Mouse (Mus musculus) heart, embryonic 10.5 days (tissue): Measurements from ENCODE around the gene Atf7. TPM values are rescaled to one million over a fixed set of nuclear protein-coding genes. Genes with fewer than 3 reads are reported as not detected.
A peak's percentile ranks its signal among the peaks of the same experiment; 100 is the strongest.

Source experiments
- DNase-seq: peaks from one replicate; pipeline ENCODE4 v3.0.0-alpha.2; 2017; ENCODE audit warnings: low spot score
- H3K27ac ChIP-seq: fragments of 300-500 bp; sonication (generic); 2 replicates; pipeline ENCODE4 v1.5.1; 2016; ENCODE audit warnings: mild to moderate bottlenecking
- H3K27me3 ChIP-seq: fragments of 300-500 bp; sonication (generic); 2 replicates; pipeline ENCODE4 v1.6.1; 2016; ENCODE audit warnings: mild to moderate bottlenecking; ENCODE audit not compliant: poor library complexity, insufficient read depth, severe bottlenecking
- H3K36me3 ChIP-seq: fragments of 300-500 bp; sonication (generic); 2 replicates; pipeline ENCODE4 v1.6.1; 2016; ENCODE audit warnings: mild to moderate bottlenecking, moderate library complexity
- H3K4me1 ChIP-seq: fragments of 300-500 bp; sonication (generic); 2 replicates; pipeline ENCODE4 v1.6.1; 2016; ENCODE audit warnings: mild to moderate bottlenecking
- H3K4me3 ChIP-seq: fragments of 300-500 bp; sonication (generic); 2 replicates; pipeline ENCODE4 v1.5.1; 2016; ENCODE audit warnings: mild to moderate bottlenecking, moderate library complexity
- H3K9me3 ChIP-seq: fragments of 300-500 bp; sonication (generic); 2 replicates; pipeline ENCODE4 v1.6.1; 2016; ENCODE audit warnings: mild to moderate bottlenecking, moderate library complexity
- WGBS: fragments of 180-500 bp; shearing (Covaris S2); methylation state at CpG from one replicate; pipeline ENCODE4 v1.1.7; 2016; 5-methylcytosine and 5-hydroxymethylcytosine counted together
- polyA plus RNA-seq: library from polyadenylated mRNA; unstranded; fragments of >200 nt; fragmentation: Nextera tagmentation; extraction: Ambion mirVana; gene quantifications from 2 replicates; pipeline ENCODE4 v1.2.1, GENCODE M21; 2016

The Atf7 gene
- polyA plus RNA-seq, 1 experiment from 2014 or later: 24.3 TPM

DNA sequence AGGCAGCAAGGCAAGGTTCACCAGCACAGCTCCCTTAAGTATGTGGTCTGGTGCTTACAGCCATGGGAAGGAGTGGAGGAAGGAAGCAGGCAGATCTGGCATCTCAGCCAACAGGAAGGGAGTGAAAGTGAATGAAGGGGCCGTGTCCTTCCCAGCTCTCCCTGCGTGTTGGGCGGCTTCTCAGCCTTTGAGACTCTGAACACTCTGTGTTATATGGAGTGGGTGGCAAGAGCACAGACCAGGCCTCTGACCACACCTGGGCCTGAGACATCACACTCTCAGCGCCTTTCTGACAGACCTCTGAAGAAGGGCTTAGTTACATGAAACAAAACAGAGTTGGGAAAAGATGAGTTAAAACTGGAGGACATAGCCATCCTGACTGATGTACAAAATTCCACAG is 94.7 kb downstream of the Atf7 start:
- Histone ChIP-seq H3K4me1 (no peaks in the 10 kb centered on the region), H3K27ac (no peak overlapping the region), H3K4me3 (no peak overlapping the region), H3K36me3 (peaks cover 76% of the 10 kb centered on the region), H3K9me3 (no peaks in the 10 kb centered on the region), H3K27me3 (no peaks in the 10 kb centered on the region)
- WGBS: 79% methylated on average over 4 of the region's 4 CpGs
- DNase-seq: peak; percentile 60

DNA sequence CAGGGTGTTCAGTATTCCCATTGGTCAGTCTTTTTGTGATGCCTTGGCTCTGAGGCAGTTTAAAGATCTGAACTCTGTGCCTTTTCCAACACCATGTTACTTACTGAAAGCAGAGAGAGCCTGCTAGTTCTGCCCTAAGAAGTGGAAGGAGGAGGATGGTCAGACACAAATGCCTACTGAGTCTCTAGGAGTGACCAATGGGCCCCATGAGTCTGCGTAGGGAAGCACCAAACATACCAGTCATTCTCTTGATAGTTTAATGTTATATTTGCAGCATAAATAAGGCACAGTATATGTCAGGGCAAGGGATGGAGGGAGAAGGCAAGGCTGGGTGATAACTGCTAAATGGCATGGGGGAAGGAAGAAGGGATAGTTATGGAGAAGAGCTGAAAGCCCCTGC is 96.9 kb downstream of the Atf7 start:
- no peak for DNase-seq
- Histone ChIP-seq H3K4me1 (0 out of 2 replicates have a peak, but pooled peaks cover 2% of the 10 kb centered on the region), H3K9me3 (no peaks in the 10 kb centered on the region), H3K27me3 (no peaks in the 10 kb centered on the region), H3K36me3 (peaks cover 73% of the 10 kb centered on the region), H3K4me3 (no peak overlapping the region), H3K27ac (no peak overlapping the region)
- 100% methylated on average over 1 of the region's 1 CpGs for WGBS

DNA sequence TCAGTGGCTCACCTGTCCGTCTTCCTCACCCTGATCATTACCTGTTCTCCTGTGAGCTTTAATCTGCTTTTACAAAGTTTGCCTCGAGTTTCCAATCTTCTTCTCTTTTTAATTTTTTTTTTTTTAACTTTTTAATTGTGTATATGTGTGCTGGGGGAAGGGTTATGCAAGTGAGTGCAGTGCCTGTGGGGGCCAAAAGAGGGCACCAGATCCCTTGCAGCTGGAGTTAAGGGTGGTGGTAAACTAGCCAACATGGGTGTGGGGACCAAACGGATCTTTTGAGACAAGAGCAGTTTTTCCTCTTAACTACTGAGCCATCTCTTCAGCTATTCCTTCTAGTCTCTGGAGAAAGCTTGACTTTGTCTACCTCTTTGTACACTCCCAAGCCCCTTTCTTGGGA is 97.3 kb downstream of the Atf7 start:
- no peaks in the 10 kb centered on the region for H3K27me3 ChIP-seq
- no peak for DNase-seq
- H3K4me1 ChIP-seq: 0 out of 2 replicates have a peak, but pooled peaks cover 2% of the 10 kb centered on the region
- H3K36me3 ChIP-seq: peaks cover 70% of the 10 kb centered on the region
- 70% methylated on average over 3 of the region's 3 CpGs for WGBS
- H3K9me3 ChIP-seq: no peaks in the 10 kb centered on the region
- no peak overlapping the region for H3K4me3 ChIP-seq
- no peak overlapping the region for H3K27ac ChIP-seq

DNA sequence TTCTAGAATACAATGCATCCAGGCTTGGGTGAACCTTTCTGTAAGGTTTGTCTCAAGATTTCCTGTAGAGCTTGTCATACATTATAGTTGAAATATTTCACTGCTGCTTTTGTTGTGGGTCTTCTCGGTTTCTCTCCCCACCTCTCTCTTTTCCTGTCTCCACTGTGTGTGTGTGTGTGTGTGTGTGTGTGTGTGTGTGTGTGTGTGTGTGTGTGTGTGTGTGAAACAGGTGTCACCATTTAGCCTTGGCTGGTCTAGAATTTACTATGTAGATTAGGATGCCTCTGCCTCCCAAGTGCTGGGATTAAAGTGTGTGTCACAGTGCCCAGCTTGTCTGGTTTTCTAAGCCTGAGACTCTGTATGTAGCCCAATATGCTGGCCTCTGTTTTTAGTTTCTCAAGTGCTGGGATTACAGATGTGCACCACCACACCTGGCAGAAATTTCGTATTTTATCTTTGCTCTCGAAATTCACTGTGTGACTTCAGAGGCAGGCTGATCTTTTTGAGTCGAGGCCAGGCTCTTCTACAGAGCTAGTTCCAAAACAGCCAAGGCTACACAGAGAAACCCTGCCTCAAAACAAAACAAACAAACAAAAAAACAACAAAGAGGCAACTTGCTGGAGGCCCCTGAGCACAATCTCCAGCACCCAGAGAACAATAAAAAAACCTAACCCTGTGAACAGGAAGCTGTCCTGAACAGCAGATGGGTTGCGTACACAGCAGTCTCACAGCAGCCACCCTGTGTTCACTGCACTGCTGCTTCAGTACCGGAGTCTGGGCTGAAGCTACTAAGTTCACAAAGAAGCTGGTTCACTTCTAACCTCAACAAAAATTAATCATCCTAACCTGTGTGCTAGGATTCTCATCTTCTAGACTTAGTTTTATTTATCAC is 98.9 kb downstream of the Atf7 start:
- Histone ChIP-seq H3K4me3 (no peak overlapping the region), H3K36me3 (peaks cover 72% of the 10 kb centered on the region), H3K27me3 (no peaks in the 10 kb centered on the region), H3K9me3 (no peaks in the 10 kb centered on the region), H3K4me1 (0 out of 2 replicates have a peak, but pooled peaks cover 2% of the 10 kb centered on the region), H3K27ac (no peak overlapping the region)
- DNase-seq: no peak
- WGBS: 77% methylated on average over 6 of the region's 6 CpGs

DNA sequence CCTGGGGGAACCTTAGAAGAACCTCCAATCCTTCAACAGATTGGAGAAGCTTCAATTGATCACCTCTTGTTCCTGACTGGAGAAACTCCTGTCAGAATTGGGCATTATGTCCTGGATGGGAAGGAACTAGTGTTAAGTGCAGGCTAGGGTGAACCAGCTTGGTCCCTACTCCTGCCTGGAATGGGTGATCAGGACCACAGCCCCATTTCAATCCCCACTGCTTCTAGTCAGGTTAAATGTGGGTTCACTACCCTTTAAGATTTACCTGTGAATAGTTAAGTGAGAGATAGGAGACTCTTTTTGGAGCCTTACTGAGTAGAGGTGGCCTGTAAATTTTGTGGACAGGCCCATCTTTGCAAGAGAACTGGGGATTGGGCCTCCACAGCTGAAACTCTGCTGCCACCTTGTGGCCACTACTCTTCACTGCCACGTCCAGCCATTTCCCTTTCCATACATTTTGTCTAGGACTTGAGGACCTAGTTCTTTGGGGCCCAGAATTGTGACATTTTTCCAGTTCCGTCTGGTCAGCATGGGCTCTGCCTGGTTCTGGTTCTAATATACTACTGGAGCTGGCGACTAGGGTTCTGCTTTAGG is 100.3 kb downstream of the Atf7 start, which contains the start of gene Npff:
Gene Npff (minus strand): TSS at position 51 of the 594 bp plus-strand sequence.
- no peak within 1 kb of the TSS for H3K27ac ChIP-seq
- H3K9me3 ChIP-seq: no peaks in the 10 kb centered on the region
- peaks cover 72% of the 10 kb centered on the region for H3K36me3 ChIP-seq
- no peak within 1 kb of the TSS for H3K4me3 ChIP-seq
- H3K27me3 ChIP-seq: no peaks in the 10 kb centered on the region
- peaks cover 11% of the 10 kb centered on the region for H3K4me1 ChIP-seq
- DNase-seq: no peak
- WGBS: 7% methylated on average over 3 of the region's 3 CpGs

DNA sequence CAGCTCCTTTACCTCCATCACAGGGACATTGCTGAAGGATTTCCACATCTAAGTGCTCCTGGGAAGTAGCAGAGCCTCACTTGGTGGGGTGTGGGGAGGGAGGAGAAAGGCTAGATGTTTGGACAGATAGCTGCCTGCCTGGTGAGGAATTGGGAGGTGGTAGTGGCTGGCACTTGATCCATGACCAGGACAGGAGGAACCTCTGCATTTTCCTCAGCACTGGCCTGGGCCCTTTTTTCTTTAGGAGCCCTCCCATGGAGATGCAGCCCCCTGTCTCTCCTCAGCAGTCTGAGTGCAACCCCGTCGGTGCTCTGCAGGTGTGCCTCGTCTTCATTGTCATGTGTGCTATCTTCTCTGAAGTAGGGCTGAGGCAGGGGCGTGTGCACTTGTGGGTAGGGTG is 103.8 kb downstream of the Atf7 start:
- no peak overlapping the region for H3K27ac ChIP-seq
- peaks cover 45% of the 10 kb centered on the region for H3K36me3 ChIP-seq
- no peak overlapping the region for H3K4me3 ChIP-seq
- H3K4me1 ChIP-seq: peaks cover 29% of the 10 kb centered on the region
- H3K27me3 ChIP-seq: no peaks in the 10 kb centered on the region
- 84% methylated on average over 4 of the region's 4 CpGs for WGBS
- DNase-seq: no peak
- no peaks in the 10 kb centered on the region for H3K9me3 ChIP-seq

DNA sequence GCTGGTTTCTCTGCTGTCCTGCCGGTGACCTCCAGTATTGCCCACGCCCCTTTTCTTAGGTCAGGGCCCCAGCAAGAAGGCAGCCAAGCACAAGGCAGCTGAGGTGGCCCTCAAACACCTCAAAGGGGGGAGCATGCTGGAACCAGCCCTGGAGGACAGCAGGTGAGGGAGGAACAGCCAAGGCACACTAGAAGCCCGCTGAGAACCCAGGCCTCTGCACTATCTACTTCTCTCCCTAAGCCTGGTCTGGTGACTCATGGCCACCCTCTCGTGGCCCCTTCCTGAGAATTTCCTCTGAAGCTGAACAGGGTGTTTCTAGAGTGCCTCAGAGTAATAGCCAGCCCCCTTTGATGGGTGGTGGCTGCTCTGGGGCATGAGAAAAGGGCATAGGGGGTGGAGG is 104.8 kb downstream of the Atf7 start:
- Histone ChIP-seq H3K36me3 (peaks cover 45% of the 10 kb centered on the region), H3K9me3 (no peaks in the 10 kb centered on the region), H3K4me3 (peak overlapping the region; percentile 13; the same call in 1 of the 2 replicates), H3K4me1 (peaks cover 40% of the 10 kb centered on the region), H3K27me3 (no peaks in the 10 kb centered on the region), H3K27ac (peak overlapping the region; percentile 59; the same call in 1 of the 2 replicates)
- DNase-seq: no peak
- WGBS: 65% methylated on average over 4 of the region's 4 CpGs

DNA sequence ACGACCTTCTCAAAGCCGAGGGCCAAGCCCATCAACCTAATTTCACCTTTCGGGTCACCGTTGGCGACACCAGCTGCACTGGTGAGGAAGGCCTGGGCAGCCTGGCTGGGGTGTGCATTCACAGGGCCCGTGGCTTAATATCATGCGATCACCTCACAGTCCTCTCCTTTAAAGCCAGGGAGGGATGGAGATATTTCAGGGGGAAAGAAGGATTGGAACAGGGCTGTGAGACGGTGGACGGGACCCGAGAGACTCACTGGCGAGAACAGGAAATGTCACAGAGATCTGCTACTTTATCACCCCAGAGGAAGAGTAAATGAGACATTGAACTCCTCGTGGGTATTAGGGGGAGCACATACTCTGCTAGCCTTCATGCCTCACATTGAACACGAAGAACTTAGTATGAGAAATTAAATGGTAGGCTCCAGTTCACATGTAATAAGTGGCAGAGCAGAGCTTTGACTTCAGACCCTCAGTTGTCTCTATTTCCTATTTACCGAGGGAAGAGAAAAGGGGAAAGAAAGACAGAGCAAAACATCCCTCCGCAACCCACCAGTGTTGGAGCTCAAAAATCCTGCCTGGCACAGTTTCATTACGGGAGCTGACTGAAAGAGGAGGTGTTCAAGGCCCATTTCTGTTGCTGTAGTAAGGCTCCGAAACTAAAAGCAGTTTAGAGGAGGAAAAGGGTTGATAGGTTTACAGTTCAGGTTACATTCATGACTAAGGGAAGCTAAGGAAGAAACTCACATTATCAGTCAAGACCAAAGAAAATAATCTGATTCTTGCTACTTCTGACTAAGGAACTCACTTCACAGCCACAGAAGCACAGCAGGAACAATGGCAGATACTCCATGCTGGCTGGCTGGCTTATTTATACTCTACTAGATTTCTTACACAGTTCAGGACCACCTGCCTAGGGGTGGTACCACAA is 105.8 kb downstream of the Atf7 start:
- WGBS: 60% methylated on average over 17 of the region's 17 CpGs
- DNase-seq: no peak
- Histone ChIP-seq H3K9me3 (no peaks in the 10 kb centered on the region), H3K27me3 (no peaks in the 10 kb centered on the region), H3K27ac (peak overlapping the region; percentile 98; the same call in 1 of the 2 replicates), H3K4me3 (peak overlapping the region; percentile 81), H3K4me1 (peaks cover 40% of the 10 kb centered on the region), H3K36me3 (peaks cover 39% of the 10 kb centered on the region)

DNA sequence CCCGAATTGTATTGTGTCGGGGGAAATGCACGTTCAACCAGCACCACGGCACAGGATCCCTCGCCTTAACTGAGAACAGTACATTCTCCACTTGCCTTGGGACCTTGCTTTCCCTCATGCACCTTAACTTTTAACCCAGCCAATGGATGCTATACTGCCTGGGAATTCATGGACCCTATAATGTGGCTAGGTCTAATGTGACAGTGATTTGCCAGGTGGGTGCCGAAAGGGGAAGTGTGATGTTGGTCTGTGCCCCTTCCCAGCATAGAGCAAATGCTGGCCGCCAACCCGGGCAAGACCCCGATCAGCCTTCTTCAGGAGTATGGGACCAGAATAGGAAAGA is 106.4 kb downstream of the Atf7 start:
- H3K27ac ChIP-seq: peak overlapping the region; percentile 98
- no peak for DNase-seq
- WGBS: 18% methylated on average over 9 of the region's 9 CpGs
- H3K4me3 ChIP-seq: peak overlapping the region; percentile 81
- H3K36me3 ChIP-seq: peaks cover 33% of the 10 kb centered on the region
- H3K9me3 ChIP-seq: no peaks in the 10 kb centered on the region
- peaks cover 38% of the 10 kb centered on the region for H3K4me1 ChIP-seq
- H3K27me3 ChIP-seq: no peaks in the 10 kb centered on the region

DNA sequence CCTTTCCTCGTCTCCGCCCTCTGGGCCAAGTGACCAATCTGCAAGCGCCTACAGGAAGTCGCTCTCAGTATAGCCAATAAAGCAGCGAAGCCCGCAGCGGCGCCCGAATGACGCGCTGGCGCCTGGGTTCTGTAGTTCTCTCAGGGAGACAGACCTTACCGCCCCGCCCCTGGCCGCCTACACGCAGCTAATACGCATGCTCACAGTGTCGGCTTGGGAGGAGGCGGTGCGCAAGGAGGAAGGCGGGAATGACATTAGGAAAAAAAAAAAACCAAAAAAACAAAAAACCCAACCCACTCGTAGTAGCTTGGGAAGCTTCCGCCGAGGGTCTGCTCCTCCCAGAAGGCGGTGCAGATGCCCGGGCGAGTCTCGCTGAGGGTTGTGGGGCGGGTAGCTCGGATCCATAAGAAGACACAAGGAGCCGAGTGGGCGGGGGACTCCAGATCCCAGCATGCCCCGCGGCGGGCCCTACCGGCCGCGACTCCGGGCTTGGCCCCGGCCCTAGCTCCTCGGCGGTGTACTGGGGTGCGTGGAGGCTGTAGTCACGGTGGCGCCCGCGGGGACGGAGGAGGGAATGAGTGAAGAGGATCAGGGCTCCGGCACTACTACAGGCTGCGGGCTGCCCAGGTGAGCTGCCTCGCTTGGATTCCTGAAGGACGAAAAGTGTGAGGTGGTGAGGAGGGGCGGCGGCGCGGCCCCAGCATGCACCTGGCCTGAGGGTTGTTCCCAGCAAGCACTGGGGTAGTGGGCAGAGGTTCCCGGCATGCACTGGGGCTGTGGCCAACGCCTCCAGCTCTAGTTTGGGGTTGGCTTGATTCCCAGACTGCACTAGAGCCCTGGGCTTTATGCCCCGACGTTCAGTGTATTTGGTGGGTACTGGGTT is 107.0 kb downstream of the Atf7 start, which contains the start of gene Tarbp2:
Gene Tarbp2 (plus strand): TSS at position 217 of the 883 bp plus-strand sequence.
- H3K27me3 ChIP-seq: no peaks in the 10 kb centered on the region
- peak within 1 kb of the TSS; percentile 98 for H3K27ac ChIP-seq
- peak; percentile 100 for DNase-seq
- WGBS: under 1% methylated on average over 60 of the region's 60 CpGs
- peak within 1 kb of the TSS; percentile 81 for H3K4me3 ChIP-seq
- peaks cover 37% of the 10 kb centered on the region for H3K4me1 ChIP-seq
- peaks cover 29% of the 10 kb centered on the region for H3K36me3 ChIP-seq
- no peaks in the 10 kb centered on the region for H3K9me3 ChIP-seq

DNA sequence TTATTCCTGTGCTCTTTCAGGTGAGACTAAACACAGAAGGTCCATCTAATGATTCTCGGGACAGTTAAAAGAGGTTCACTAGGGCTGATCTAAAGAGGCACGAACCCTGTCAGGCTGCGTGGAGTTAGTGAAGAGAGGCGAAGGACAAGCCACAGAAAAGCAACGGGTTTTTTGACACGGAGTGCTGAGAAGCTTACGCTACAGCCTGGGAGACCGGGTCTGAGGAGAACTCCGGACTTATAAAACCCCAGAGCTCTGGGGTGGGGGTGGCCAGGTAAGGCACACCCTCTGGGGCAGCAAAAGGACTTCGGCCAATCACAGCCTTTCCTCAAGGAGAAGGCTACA is 107.7 kb downstream of the Atf7 start:
- Histone ChIP-seq H3K9me3 (no peaks in the 10 kb centered on the region), H3K27me3 (no peaks in the 10 kb centered on the region), H3K27ac (peak overlapping the region; percentile 88), H3K4me3 (peak overlapping the region; percentile 81), H3K4me1 (peaks cover 41% of the 10 kb centered on the region), H3K36me3 (peaks cover 24% of the 10 kb centered on the region)
- DNase-seq: no peak
- WGBS: under 1% methylated on average over 10 of the region's 10 CpGs
